Mouse (Mus musculus) midbrain, embryonic 13.5 days (tissue): ENCODE results near the gene Olfr58. TPM values are rescaled to one million over a fixed set of nuclear protein-coding genes. Genes with fewer than 3 reads are reported as not detected.
"Not testable (repeated sequence)": the region's sequence is repeated elsewhere in the genome, so short reads cannot be mapped to it uniquely, and the experiment has no call there.

Experiments used
- ATAC-seq: fragments of 200-750 bp; cut with Nextera tagmentation; 2 replicates; pipeline ENCODE4 v1.8.0; 2017; ENCODE audit warnings: mild to moderate bottlenecking, moderate TSS enrichment, moderate library complexity
- H3K27ac ChIP-seq: fragments of 300-500 bp; sonication (generic); 2 replicates; pipeline ENCODE4 v1.5.1; 2015; ENCODE audit warnings: inconsistent platforms, mild to moderate bottlenecking, moderate library complexity
- H3K27me3 ChIP-seq: fragments of 300-500 bp; sonication (generic); 2 replicates; pipeline ENCODE4 v1.6.1; 2015; ENCODE audit warnings: mild to moderate bottlenecking, inconsistent platforms
- H3K36me3 ChIP-seq: fragments of 300-500 bp; sonication (generic); 2 replicates; pipeline ENCODE4 v1.6.1; 2015; ENCODE audit warnings: mild to moderate bottlenecking, inconsistent platforms
- H3K4me1 ChIP-seq: fragments of 300-500 bp; sonication (generic); replicated peaks from 2 replicates; pipeline ENCODE4 v1.6.1; 2015; ENCODE audit warnings: inconsistent platforms
- H3K4me2 ChIP-seq: fragments of 300-500 bp; sonication (generic); replicated peaks from 2 replicates; pipeline ENCODE4 v1.6.1; 2015; ENCODE audit warnings: moderate library complexity, mild to moderate bottlenecking, inconsistent platforms
- H3K4me3 ChIP-seq: fragments of 300-500 bp; sonication (generic); replicated peaks from 2 replicates; pipeline ENCODE4 v1.5.1; 2015; ENCODE audit warnings: mild to moderate bottlenecking, inconsistent platforms
- H3K9ac ChIP-seq: fragments of 300-500 bp; sonication (generic); replicated peaks from 2 replicates; pipeline ENCODE4 v1.6.1; 2015; ENCODE audit warnings: mild to moderate bottlenecking, inconsistent platforms
- H3K9me3 ChIP-seq: fragments of 300-500 bp; sonication (generic); 2 replicates; pipeline ENCODE4 v1.6.1; 2016; ENCODE audit warnings: mild to moderate bottlenecking, inconsistent platforms
- WGBS: fragments of 180-500 bp; shearing (Covaris S2); methylation state at CpG from one replicate; pipeline ENCODE4 v1.1.7; 2015; 5-methylcytosine and 5-hydroxymethylcytosine counted together
- polyA plus RNA-seq: library from polyadenylated mRNA; unstranded; fragments of >200 nt; fragmentation: Nextera tagmentation; extraction: Ambion mirVana; gene quantifications from 2 replicates; pipeline ENCODE4 v1.2.1, GENCODE M21; 2015

Olfr58 gene
- polyA plus RNA-seq: not detected in 2 replicates

GRCm38 (mm10) chr9:19779983-19780382 is at the start of gene Olfr58:
TSS of gene Olfr58 (plus strand) at chr9:19780283.
- no peaks in the 10 kb centered on the region for H3K36me3 ChIP-seq
- H3K4me2 ChIP-seq: no peak within 1 kb of the TSS
- no peak within 1 kb of the TSS for H3K4me3 ChIP-seq
- peaks cover 9% of the 10 kb centered on the region for H3K9me3 ChIP-seq
- ATAC-seq: no peak
- no peak within 1 kb of the TSS for H3K27ac ChIP-seq
- H3K4me1 ChIP-seq: no peaks in the 10 kb centered on the region
- H3K27me3 ChIP-seq: no peaks in the 10 kb centered on the region
- no peak within 1 kb of the TSS for H3K9ac ChIP-seq

GRCm38 (mm10) chr9:19769136-19769535 is 10.9 kb upstream of the Olfr58 start:
- Histone ChIP-seq H3K4me2 (no peak overlapping the region), H3K27me3 (no peaks in the 10 kb centered on the region), H3K4me3 (no peak overlapping the region), H3K4me1 (no peaks in the 10 kb centered on the region), H3K9ac (no peak overlapping the region), H3K9me3 (peaks cover 40% of the 10 kb centered on the region), H3K36me3 (no peaks in the 10 kb centered on the region), H3K27ac (no peak overlapping the region)
- WGBS: 89% methylated on average over 14 of the region's 14 CpGs
- ATAC-seq: no peak

DNA sequence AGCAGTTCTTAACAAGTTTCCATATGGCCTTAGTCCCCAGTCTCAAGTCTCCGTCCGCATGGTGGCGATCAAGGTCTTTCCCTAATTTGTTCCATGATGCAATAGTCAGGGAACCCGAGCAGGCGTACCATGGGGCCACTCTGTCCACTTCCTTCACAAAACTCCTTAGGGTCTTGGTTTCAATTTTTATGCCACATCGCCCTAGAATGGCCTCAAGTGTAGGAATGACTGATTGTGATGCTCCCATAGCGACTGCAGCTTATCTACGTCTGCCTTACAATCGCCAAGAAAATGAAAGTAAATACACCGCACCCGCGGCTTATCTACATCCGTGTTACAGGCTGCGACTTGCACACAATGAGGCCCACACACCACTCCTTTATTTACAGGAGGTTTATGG is 10.4 kb upstream of the Olfr58 start:
- Histone ChIP-seq H3K4me2 (no peak overlapping the region), H3K4me1 (no peaks in the 10 kb centered on the region), H3K4me3 (no peak overlapping the region), H3K9me3 (peaks cover 36% of the 10 kb centered on the region), H3K27me3 (no peaks in the 10 kb centered on the region), H3K9ac (no peak overlapping the region), H3K27ac (no peak overlapping the region), H3K36me3 (no peaks in the 10 kb centered on the region)
- ATAC-seq: no peak
- 93% methylated on average over 14 of the region's 14 CpGs for WGBS

DNA sequence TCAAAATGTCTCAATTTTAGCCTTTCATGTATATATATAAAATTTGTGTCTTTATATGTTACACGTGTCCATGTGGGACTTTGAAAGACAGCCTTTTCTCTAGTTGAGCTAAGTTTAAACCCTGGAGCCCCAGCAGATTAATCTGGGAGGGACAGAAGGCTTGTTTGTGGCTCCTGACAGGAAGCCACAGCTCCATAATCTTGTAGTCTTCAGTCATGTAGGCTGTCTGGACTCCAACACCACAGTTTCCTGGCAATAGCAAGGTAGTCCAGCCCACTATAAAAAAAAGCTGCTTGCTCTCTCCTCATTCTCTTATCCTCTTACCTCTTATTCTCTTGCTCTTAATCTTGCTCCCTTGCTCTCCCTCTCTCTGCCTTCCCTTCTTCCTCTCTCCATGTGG is 22.9 kb downstream of the Olfr58 start:
- Histone ChIP-seq H3K27me3 (no peaks in the 10 kb centered on the region), H3K9me3 (peaks cover 10% of the 10 kb centered on the region; the same call in 1 of the 2 replicates), H3K4me1 (no peaks in the 10 kb centered on the region), H3K4me2 (no peak overlapping the region), H3K36me3 (no peaks in the 10 kb centered on the region), H3K4me3 (no peak overlapping the region), H3K27ac (no peak overlapping the region), H3K9ac (no peak overlapping the region)
- ATAC-seq: no peak
- 82% methylated on average over 1 of the region's 1 CpGs for WGBS

DNA sequence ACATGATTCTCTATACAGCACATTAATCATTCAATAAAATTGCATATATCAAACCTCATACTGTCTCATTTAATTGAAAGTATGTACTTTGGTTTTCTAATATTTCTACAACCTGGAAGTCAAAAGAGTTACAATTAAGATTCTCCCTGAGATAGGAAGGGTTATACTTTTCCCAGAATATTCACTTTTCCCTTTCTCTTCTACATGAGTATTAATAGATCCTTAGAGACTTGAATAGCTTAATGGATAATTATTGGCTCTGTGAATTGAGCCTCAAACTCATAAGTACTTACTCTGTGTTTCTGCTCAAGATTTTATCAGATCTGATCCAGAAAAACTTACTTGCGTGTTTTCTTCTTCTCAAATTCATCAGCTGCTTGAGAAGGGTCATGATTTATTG is 24.5 kb downstream of the Olfr58 start, which contains the start of gene Olfr859:
Gene Olfr859, plus strand, starts transcription at position 301 of the 400 bp plus-strand sequence.
- not testable (repeated sequence) for H3K36me3 ChIP-seq, H3K27ac ChIP-seq, H3K4me2 ChIP-seq, H3K4me3 ChIP-seq, H3K27me3 ChIP-seq, H3K9ac ChIP-seq, ATAC-seq, H3K4me1 ChIP-seq, H3K9me3 ChIP-seq
- 64% methylated on average over 1 of the region's 1 CpGs for WGBS

Other genes with a start within 250 kb of the Olfr58 start
- not detected in 2 replicates for gene Olfr853, start 239.2 kb upstream of the Olfr58 start, polyA plus RNA-seq
- gene Olfr854, start 212.9 kb upstream of the Olfr58 start, polyA plus RNA-seq: not detected in 2 replicates
- not detected in 2 replicates for gene Olfr855, start 197.7 kb upstream of the Olfr58 start, polyA plus RNA-seq
- gene Zfp317, start 158.2 kb upstream of the Olfr58 start, polyA plus RNA-seq: 45.2 and 45.6 TPM in 2 replicates
- gene Olfr857, start 70.8 kb upstream of the Olfr58 start, polyA plus RNA-seq: not detected in 2 replicates
- not detected in 2 replicates for gene Olfr859, start 24.6 kb downstream of the Olfr58 start, polyA plus RNA-seq
- gene Olfr860, start 69.5 kb downstream of the Olfr58 start, polyA plus RNA-seq: not detected in 2 replicates
- gene Olfr862, start 107.7 kb downstream of the Olfr58 start, polyA plus RNA-seq: not detected in 2 replicates
- gene Olfr77, start 136.6 kb downstream of the Olfr58 start, polyA plus RNA-seq: 0.15 and 0.21 TPM in 2 replicates
- not detected in 2 replicates for gene Olfr866, start 247.8 kb downstream of the Olfr58 start, polyA plus RNA-seq